ENCODE assay signal across 1 mouse cellular context in the genomic region with DNA sequence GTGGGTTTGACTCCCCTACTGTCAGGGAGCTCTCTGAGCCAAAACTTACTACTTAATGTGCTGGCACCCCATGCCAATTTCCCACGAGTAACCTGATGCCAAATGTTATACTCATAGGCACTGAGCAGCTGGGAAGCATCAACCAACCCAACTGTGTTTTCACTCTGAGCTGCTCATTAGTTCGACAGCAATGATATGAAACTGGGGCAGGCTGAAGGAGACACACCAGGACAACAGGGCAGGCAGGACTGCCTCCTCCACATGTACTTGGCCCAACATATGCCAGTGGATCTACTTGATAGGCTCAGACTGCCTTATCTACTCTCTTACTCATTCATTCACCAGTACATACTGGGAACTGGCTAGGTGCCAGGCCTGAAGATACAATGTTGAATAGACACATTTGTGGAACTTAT.
A peak's percentile ranks its signal among the peaks of the same experiment; 100 is the strongest.
TF ChIP-seq lines count a peak whose summit lies in the region.

No protein-coding gene starts in this region.

TF ChIP-seq in MEL, 35 proteins besides CTCF, POLR2A, EP300 and RAD21 (continued from another document):
- TF ChIP-seq HCFC1 (IDR thresholded peaks at IDR 0.05; ENCODE audit: low read depth, low read length) (0 out of 2 replicates have a peak, but pooled peaks have one; percentile 39), MXI1 (IDR thresholded peaks at IDR 0.05; ENCODE audit: low read depth, low read length) (peak; percentile 92), SMC3 (IDR thresholded peaks at IDR 0.05; ENCODE audit: low read depth, low read length) (no peak), USF2 (IDR thresholded peaks at IDR 0.05; ENCODE audit: borderline replicate concordance in 1 of 2, insufficient read depth in 1 of 2, low read depth in 1 of 2, low read length in 2 of 2) (no peak), ETS1 (IDR thresholded peaks at IDR 0.05; ENCODE audit: low read depth, low read length) (peak; percentile 92), RCOR1 (IDR thresholded peaks at IDR 0.05; ENCODE audit: low read depth, low read length) (no peak), CHD2 (IDR thresholded peaks at IDR 0.05; ENCODE audit: low read length) (no peak), TCF12 (IDR thresholded peaks at IDR 0.05; ENCODE audit: low read depth, low read length) (0 out of 2 replicates have a peak, but pooled peaks have one; percentile 27), UBTF (IDR thresholded peaks at IDR 0.05; ENCODE audit: borderline replicate concordance, insufficient read depth, low read depth, low read length) (no peak), MAZ (IDR thresholded peaks at IDR 0.05; ENCODE audit: low read depth, low read length) (no peak), POLR2AphosphoS5 (IDR thresholded peaks at IDR 0.05; ENCODE audit: borderline replicate concordance, low read depth, low read length) (no peak), ELF1 (IDR thresholded peaks at IDR 0.05; ENCODE audit: low read depth, low read length) (no peak)
